In genomic region chr2:115543212-115543611, GRCm38 (mm10) we compare ENCODE assay signal across 17 mouse cellular contexts.
"Had no signal": no experiment of that assay in that cellular context is flagged by ENCODE, and none has a peak within 500 bp of the region (broad histone marks: within the 10 kb centered on the region; RNA-seq: fewer than 3 reads in every experiment).

No protein-coding gene starts in this region.

- H3K36me3 ChIP-seq: limb, embryonic 12.5 days; limb, embryonic 15.5 days; midbrain, embryonic 12.5 days; midbrain, embryonic 15.5 days had no signal

- H3K9ac ChIP-seq: limb, embryonic 12.5 days; limb, embryonic 15.5 days; liver, embryonic 14.5 days; liver, postnatal 0 days; lung, embryonic 14.5 days; midbrain, embryonic 12.5 days; midbrain, embryonic 15.5 days had no signal

- H3K27ac ChIP-seq: kidney, postnatal 0 days; left cerebral cortex, adult 2 months; limb, embryonic 12.5 days; limb, embryonic 15.5 days; liver, embryonic 14.5 days; macrophage; midbrain, embryonic 12.5 days; midbrain, embryonic 15.5 days had no signal

- H3K27me3 ChIP-seq: limb, embryonic 15.5 days; midbrain, embryonic 12.5 days; midbrain, embryonic 15.5 days had no signal

- DNase-seq: kidney, adult 2 months; kidney, postnatal 36 days; layer of hippocampus, postnatal 36 days; liver, postnatal 0 days; lung, embryonic 14.5 days; thymus, adult 18-20 months; thymus, postnatal 36 days had no signal

- H3K4me3 ChIP-seq: left cerebral cortex, adult 2 months; limb, embryonic 12.5 days; limb, embryonic 15.5 days; midbrain, embryonic 12.5 days; midbrain, embryonic 15.5 days had no signal

- H3K4me1 ChIP-seq: limb, embryonic 15.5 days; midbrain, embryonic 15.5 days had no signal

- H3K4me2 ChIP-seq: limb, embryonic 15.5 days; liver, embryonic 11.5 days; lung, embryonic 14.5 days; midbrain, embryonic 12.5 days; midbrain, embryonic 15.5 days had no signal

- H3K9me3 ChIP-seq: limb, embryonic 12.5 days; limb, embryonic 15.5 days; midbrain, embryonic 12.5 days; midbrain, embryonic 15.5 days had no signal

- ATAC-seq: liver, postnatal 0 days; lung, postnatal 0 days had no signal
